Comparison of ENCODE assay signal across 19 mouse cellular contexts in genomic region chr1:131598905-131599304, GRCm38 (mm10). TPM values are rescaled to one million over a fixed set of nuclear protein-coding genes. Genes with fewer than 3 reads are reported as not detected.
DNase-seq lines count a peak whose midpoint lies in the region; ATAC-seq and TF ChIP-seq lines count a peak whose summit lies in the region.
"Had no signal": no experiment of that assay in that cellular context is flagged by ENCODE, and none has a peak within 500 bp of the region (broad histone marks: within the 10 kb centered on the region; RNA-seq: fewer than 3 reads in every experiment).

Gene Avpr1b (plus strand): TSS chr1:131599239.

- no peaks in the 10 kb centered on the region for H3K27me3 ChIP-seq in hindbrain, embryonic 14.5 days (ENCODE audit: control insufficient read depth, insufficient read depth, low read length)
- no peaks in the 10 kb centered on the region for H3K27me3 ChIP-seq in hindbrain, embryonic 13.5 days
- H3K27me3 ChIP-seq in E14TG2a.4 (ENCODE audit: insufficient read depth, low read length), result peaks cover 39% of the 10 kb centered on the region
- H3K27me3 ChIP-seq in limb, embryonic 11.5 days (ENCODE audit: control insufficient read depth, insufficient read depth, low read length), result peaks cover 2% of the 10 kb centered on the region; the same call in 1 of the 2 replicates
- no peaks in the 10 kb centered on the region for H3K27me3 ChIP-seq in midbrain, postnatal 0 days (ENCODE audit: insufficient read depth, low read length)
- H3K27me3 ChIP-seq: forebrain, embryonic 15.5 days had no signal

- H3K27ac ChIP-seq in hindbrain, embryonic 14.5 days, result no peak within 1 kb of the TSS
- no peak within 1 kb of the TSS for H3K27ac ChIP-seq in hindbrain, embryonic 13.5 days
- H3K27ac ChIP-seq in limb, embryonic 11.5 days (replicated peaks; ENCODE audit: low read depth, low read length), result no peak within 1 kb of the TSS
- H3K27ac ChIP-seq in midbrain, postnatal 0 days (ENCODE audit: low read depth, low read length), result no peak within 1 kb of the TSS
- H3K27ac ChIP-seq: forebrain, embryonic 15.5 days; macrophage had no signal

- no peak within 1 kb of the TSS for H3K4me2 ChIP-seq in hindbrain, embryonic 14.5 days (replicated peaks)
- H3K4me2 ChIP-seq in hindbrain, embryonic 13.5 days, result no peak within 1 kb of the TSS
- H3K4me2 ChIP-seq in limb, embryonic 11.5 days (ENCODE audit: low read depth, severe bottlenecking), result no peak within 1 kb of the TSS
- H3K4me2 ChIP-seq in midbrain, postnatal 0 days (ENCODE audit: low read depth, low read length, poor library complexity, severe bottlenecking), result no peak within 1 kb of the TSS
- H3K4me2 ChIP-seq: forebrain, embryonic 15.5 days had no signal

- ATAC-seq in hindbrain, embryonic 14.5 days (ENCODE audit: low FRiP score), result 0 out of 2 replicates have a peak, but pooled peaks have one; percentile 31
- ATAC-seq in hindbrain, embryonic 13.5 days (ENCODE audit: low FRiP score), result no peak
- ATAC-seq in limb, embryonic 11.5 days (ENCODE audit: insufficient number of reproducible peaks, low FRiP score, low TSS enrichment, low read depth), result no peak
- ATAC-seq in midbrain, postnatal 0 days (ENCODE audit: low FRiP score), result no peak
- ATAC-seq: forebrain, embryonic 15.5 days; inflammation-experienced regulatory T-cells, adult 6 months had no signal

- no peaks in the 10 kb centered on the region for H3K4me1 ChIP-seq in hindbrain, embryonic 14.5 days (replicated peaks; ENCODE audit: control insufficient read depth, insufficient read depth, low read length)
- no peaks in the 10 kb centered on the region for H3K4me1 ChIP-seq in hindbrain, embryonic 13.5 days (replicated peaks)
- H3K4me1 ChIP-seq in E14TG2a.4 (replicated peaks; ENCODE audit: low read depth, low read length), result peaks cover 21% of the 10 kb centered on the region
- H3K4me1 ChIP-seq in limb, embryonic 11.5 days (ENCODE audit: control insufficient read depth, insufficient read depth, low read length), result no peaks in the 10 kb centered on the region
- H3K4me1 ChIP-seq in midbrain, postnatal 0 days (ENCODE audit: insufficient read depth, low read length), result no peaks in the 10 kb centered on the region
- H3K4me1 ChIP-seq: forebrain, embryonic 15.5 days had no signal

- H3K36me3 ChIP-seq in hindbrain, embryonic 14.5 days (replicated peaks; ENCODE audit: control insufficient read depth, insufficient read depth), result no peaks in the 10 kb centered on the region
- no peaks in the 10 kb centered on the region for H3K36me3 ChIP-seq in hindbrain, embryonic 13.5 days
- H3K36me3 ChIP-seq in E14TG2a.4 (ENCODE audit: insufficient read depth, low read length), result no peaks in the 10 kb centered on the region
- no peaks in the 10 kb centered on the region for H3K36me3 ChIP-seq in limb, embryonic 11.5 days (ENCODE audit: control insufficient read depth, insufficient read depth, low read length)
- H3K36me3 ChIP-seq in midbrain, postnatal 0 days (ENCODE audit: insufficient read depth, low read length), result no peaks in the 10 kb centered on the region
- H3K36me3 ChIP-seq: forebrain, embryonic 15.5 days had no signal

- no peak within 1 kb of the TSS for H3K9ac ChIP-seq in hindbrain, embryonic 14.5 days
- no peak within 1 kb of the TSS for H3K9ac ChIP-seq in hindbrain, embryonic 13.5 days
- no peak within 1 kb of the TSS for H3K9ac ChIP-seq in limb, embryonic 11.5 days (ENCODE audit: low read length)
- no peak within 1 kb of the TSS for H3K9ac ChIP-seq in midbrain, postnatal 0 days (replicated peaks; ENCODE audit: low read length, poor library complexity, severe bottlenecking)
- H3K9ac ChIP-seq: forebrain, embryonic 15.5 days had no signal

- no peaks in the 10 kb centered on the region for H3K9me3 ChIP-seq in hindbrain, embryonic 14.5 days (ENCODE audit: control insufficient read depth, low read length)
- H3K9me3 ChIP-seq in hindbrain, embryonic 13.5 days, result no peaks in the 10 kb centered on the region
- no peaks in the 10 kb centered on the region for H3K9me3 ChIP-seq in E14TG2a.4 (ENCODE audit: low read length)
- no peaks in the 10 kb centered on the region for H3K9me3 ChIP-seq in limb, embryonic 11.5 days (ENCODE audit: control insufficient read depth, low read length)
- no peaks in the 10 kb centered on the region for H3K9me3 ChIP-seq in midbrain, postnatal 0 days (ENCODE audit: low read length)
- H3K9me3 ChIP-seq: forebrain, embryonic 15.5 days had no signal

- WGBS in hindbrain, embryonic 14.5 days, result 44% methylated on average over 12 of the region's 12 CpGs
- WGBS in hindbrain, embryonic 13.5 days, result 48% methylated on average over 12 of the region's 12 CpGs
- WGBS in limb, embryonic 11.5 days, result 26% methylated on average over 12 of the region's 12 CpGs
- WGBS in midbrain, postnatal 0 days, result 50% methylated on average over 12 of the region's 12 CpGs

- peak; percentile 10 for DNase-seq in embryo, embryonic 10 days (ENCODE audit: low spot score)
- DNase-seq in embryo, embryonic 10.5 days (ENCODE audit: low spot score), result no peak
- no peak for DNase-seq in hindbrain, embryonic 14.5 days (ENCODE audit: low spot score)
- DNase-seq in limb, embryonic 11.5 days (ENCODE audit: low spot score), result peak; percentile 32
- no peak for DNase-seq in midbrain, postnatal 0 days (ENCODE audit: low spot score)
- DNase-seq in thymus, adult 18-20 months, result no peak
- DNase-seq: adrenal gland, postnatal 14 days; cerebellum, postnatal 14 days; layer of hippocampus, adult 9-11 months; midbrain, embryonic 14.5 days had no signal

- H3K4me3 ChIP-seq in hindbrain, embryonic 14.5 days (replicated peaks; ENCODE audit: low read length), result no peak within 1 kb of the TSS
- no peak within 1 kb of the TSS for H3K4me3 ChIP-seq in hindbrain, embryonic 13.5 days
- H3K4me3 ChIP-seq in E14TG2a.4 (replicated peaks; ENCODE audit: low read length), result peak within 1 kb of the TSS; percentile 37
- H3K4me3 ChIP-seq in limb, embryonic 11.5 days (ENCODE audit: low read depth, low read length), result no peak within 1 kb of the TSS
- no peak within 1 kb of the TSS for H3K4me3 ChIP-seq in midbrain, postnatal 0 days (ENCODE audit: low read depth, low read length)
- H3K4me3 ChIP-seq: forebrain, embryonic 15.5 days had no signal

- TF ChIP-seq CTCF in E14TG2a.4 (conservative IDR thresholded peaks at IDR 0.05; ENCODE audit: low read length), result no peak
- TF ChIP-seq CTCF in midbrain, postnatal 0 days (IDR thresholded peaks at IDR 0.05), result no peak

RNA-seq across cellular contexts. Expression of gene Avpr1b, which starts in this region (rescaled TPM):
- not detected in 2 replicates for polyA plus RNA-seq in hindbrain, embryonic 14.5 days (2014; fragmentation: Nextera tagmentation; extraction: Ambion mirVana)
- polyA plus RNA-seq in hindbrain, embryonic 13.5 days (2015; fragmentation: Nextera tagmentation; extraction: Ambion mirVana), result not detected in 2 replicates
- not detected in 2 replicates for polyA plus RNA-seq in limb, embryonic 11.5 days (2014; fragmentation: Nextera tagmentation; extraction: Ambion mirVana)
- not detected in 2 replicates for total RNA-seq in midbrain, postnatal 0 days (2014; rRNA removed)
- polyA plus RNA-seq in midbrain, postnatal 0 days (2015; fragmentation: Nextera tagmentation; extraction: Ambion mirVana), result not detected in 2 replicates
- total RNA-seq: gastrocnemius, adult 8-10 months; heart, postnatal 25 days; left cerebral cortex, postnatal 14 days had no signal
- polyA plus RNA-seq: forebrain, embryonic 15.5 days; inflammation-experienced regulatory T-cells, adult 6 months; liver, embryonic 16.5 days; macrophage; midbrain, embryonic 14.5 days had no signal

Comparison
In these comparisons a context has a peak if more than half of its experiments do, and no peak if none do; other contexts are left out.
1. Peak in ATAC-seq in hindbrain, embryonic 14.5 days; RNA of the gene not detected or under 1 TPM.
2. Peak in DNase-seq in limb, embryonic 11.5 days; RNA of the gene not detected or under 1 TPM.